Mouse (Mus musculus) erythroblast, embryonic 14.5 days (primary cell): ENCODE data around the gene Hmcn2.

ENCODE experiments used
- GATA1 ChIP-seq: IDR thresholded peaks from 2 replicates; pipeline ENCODE4 v1.6.1; 2012; ENCODE audit warnings: low read length, inconsistent platforms, mixed read lengths
- TAL1 ChIP-seq: IDR thresholded peaks from 3 replicates; pipeline ENCODE4 v1.6.1; 2012; ENCODE audit warnings: low read length, inconsistent platforms, mixed read lengths

DNA sequence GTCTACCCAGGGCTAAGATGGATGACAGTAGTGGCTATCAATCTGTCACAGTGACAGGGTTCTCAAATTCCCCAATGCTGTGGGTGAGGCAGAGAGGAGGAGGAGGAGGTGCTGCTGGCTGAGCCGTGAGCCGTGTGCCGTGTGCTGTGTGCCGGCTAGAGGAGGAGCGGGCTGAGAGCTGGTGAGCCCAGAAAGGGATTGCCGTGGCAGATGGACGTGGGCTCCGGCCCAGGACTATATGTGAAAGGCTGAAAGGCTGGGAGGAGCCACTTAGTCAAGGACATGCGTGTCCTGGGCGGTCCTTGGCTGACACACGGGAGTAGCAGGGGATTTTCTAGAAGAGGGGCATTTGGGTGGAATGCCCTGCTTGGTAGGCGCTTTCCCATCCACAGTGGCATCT, 31.3 kb upstream of the Hmcn2 start:
- TF ChIP-seq GATA1 = no peak
- no peak for TF ChIP-seq TAL1
